Mouse (Mus musculus) stomach, embryonic 15.5 days (tissue): ENCODE measurements around the gene Tssk6. TPM values are rescaled to one million over a fixed set of nuclear protein-coding genes. Genes with fewer than 3 reads are reported as not detected.

Experiments used
- ATAC-seq: fragments of 200-750 bp; cut with Nextera tagmentation; 2 replicates; pipeline ENCODE4 v1.8.0; 2017; ENCODE audit warnings: low read depth, moderate number of reproducible peaks, moderate TSS enrichment; ENCODE audit not compliant: insufficient read depth, low FRiP score
- H3K27ac ChIP-seq: fragments of 300-500 bp; sonication (generic); 2 replicates; pipeline ENCODE4 v1.5.1; 2015; ENCODE audit warnings: mild to moderate bottlenecking, inconsistent platforms
- H3K27me3 ChIP-seq: fragments of 300-500 bp; sonication (generic); replicated peaks from 2 replicates; pipeline ENCODE4 v1.6.1; 2015; ENCODE audit warnings: inconsistent platforms
- H3K36me3 ChIP-seq: fragments of 300-500 bp; sonication (generic); 2 replicates; pipeline ENCODE4 v1.6.1; 2015; ENCODE audit warnings: inconsistent platforms
- H3K4me1 ChIP-seq: fragments of 300-500 bp; sonication (generic); 2 replicates; pipeline ENCODE4 v1.6.1; 2015; ENCODE audit warnings: inconsistent platforms
- H3K4me2 ChIP-seq: fragments of 300-500 bp; sonication (generic); 2 replicates; pipeline ENCODE4 v1.6.1; 2015; ENCODE audit warnings: mild to moderate bottlenecking, inconsistent platforms
- H3K4me3 ChIP-seq: fragments of 300-500 bp; sonication (generic); replicated peaks from 2 replicates; pipeline ENCODE4 v1.5.1; 2015; ENCODE audit warnings: inconsistent platforms
- H3K9ac ChIP-seq: fragments of 300-500 bp; sonication (generic); 2 replicates; pipeline ENCODE4 v1.6.1; 2015; ENCODE audit warnings: inconsistent platforms
- H3K9me3 ChIP-seq: fragments of 300-500 bp; sonication (generic); 2 replicates; pipeline ENCODE4 v1.6.1; 2016; ENCODE audit warnings: inconsistent platforms
- WGBS: fragments of 180-500 bp; shearing (Covaris S2); methylation state at CpG from one replicate; pipeline ENCODE4 v1.1.7; 2015; 5-methylcytosine and 5-hydroxymethylcytosine counted together
- polyA plus RNA-seq: library from polyadenylated mRNA; unstranded; fragments of >200 nt; fragmentation: Nextera tagmentation; extraction: Ambion mirVana; gene quantifications from 2 replicates; pipeline ENCODE4 v1.2.1, GENCODE M21; 2015

Tssk6 gene
- polyA plus RNA-seq, 1 experiment from 2014 or later: 3.9 TPM

DNA sequence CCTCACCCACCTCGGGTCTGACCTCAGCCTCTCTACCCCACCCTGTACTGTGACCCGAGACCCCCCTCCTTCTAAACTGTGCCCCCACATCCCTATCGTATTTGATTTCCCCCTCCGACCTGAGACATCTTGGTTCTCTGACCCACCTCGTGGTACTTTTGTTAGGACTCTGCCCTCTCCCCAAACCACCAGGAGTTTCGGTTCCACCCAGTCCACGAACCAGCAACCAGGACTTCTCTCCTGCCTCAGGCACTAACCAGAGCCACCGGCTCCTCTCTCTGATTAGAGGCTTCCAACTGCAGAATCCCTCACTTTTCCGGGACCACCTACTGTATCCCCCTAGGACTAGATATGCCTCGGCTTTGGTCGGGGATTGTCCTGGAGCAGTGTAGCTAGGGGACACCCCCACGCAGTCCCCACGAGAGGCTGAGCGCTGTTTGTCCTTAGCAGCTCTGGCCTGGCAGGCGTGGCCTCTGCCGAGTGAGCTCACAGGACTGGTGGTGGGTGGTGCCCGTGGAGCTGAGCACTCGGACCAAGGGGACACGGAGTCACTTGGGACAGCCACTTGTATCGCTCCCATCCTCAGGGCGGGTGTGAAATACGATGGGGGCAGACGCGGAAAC is 13.6 kb upstream of the Tssk6 start:
- peak; percentile 8; the same call in 1 of the 2 replicates for ATAC-seq
- H3K9ac ChIP-seq: no peak overlapping the region

DNA sequence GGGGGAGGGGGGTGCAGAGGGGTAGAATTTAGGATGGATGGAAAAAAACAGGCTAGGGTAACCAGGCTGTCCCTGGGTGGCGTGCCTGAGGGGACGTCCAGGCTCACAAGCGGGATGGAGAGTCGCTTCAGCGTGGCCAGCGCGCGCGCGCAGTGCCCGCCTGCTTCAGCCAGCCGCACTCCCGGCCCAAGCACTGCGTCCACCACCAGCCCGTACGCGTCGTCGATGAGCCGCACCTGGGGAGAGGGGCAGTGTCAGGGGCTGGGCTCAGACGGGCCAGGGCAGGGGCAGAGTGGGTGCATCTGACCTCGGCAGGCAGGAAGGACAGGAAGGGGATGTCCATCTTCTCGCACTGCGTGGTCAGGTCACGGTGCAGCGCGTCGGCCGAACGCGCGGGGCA is 13.1 kb upstream of the Tssk6 start:
- H3K4me1 ChIP-seq: peaks cover 27% of the 10 kb centered on the region
- H3K27me3 ChIP-seq: peaks cover 70% of the 10 kb centered on the region
- ATAC-seq: no peak
- no peak overlapping the region for H3K9ac ChIP-seq
- WGBS: 6% methylated on average over 32 of the region's 32 CpGs
- peak overlapping the region; percentile 51 for H3K4me2 ChIP-seq
- H3K27ac ChIP-seq: no peak overlapping the region
- H3K4me3 ChIP-seq: peak overlapping the region; percentile 25
- H3K36me3 ChIP-seq: peaks cover 6% of the 10 kb centered on the region
- no peaks in the 10 kb centered on the region for H3K9me3 ChIP-seq

More for the DNA sequence above, 13.6 kb upstream of the Tssk6 start:
- peak overlapping the region; percentile 25 for H3K4me3 ChIP-seq
- H3K4me2 ChIP-seq: peak overlapping the region; percentile 51
- H3K27me3 ChIP-seq: peaks cover 75% of the 10 kb centered on the region
- H3K9me3 ChIP-seq: no peaks in the 10 kb centered on the region
- H3K36me3 ChIP-seq: peaks cover under 1% of the 10 kb centered on the region; the same call in 1 of the 2 replicates
- H3K4me1 ChIP-seq: peaks cover 27% of the 10 kb centered on the region
- no peak overlapping the region for H3K27ac ChIP-seq
- WGBS: 9% methylated on average over 24 of the region's 24 CpGs

DNA sequence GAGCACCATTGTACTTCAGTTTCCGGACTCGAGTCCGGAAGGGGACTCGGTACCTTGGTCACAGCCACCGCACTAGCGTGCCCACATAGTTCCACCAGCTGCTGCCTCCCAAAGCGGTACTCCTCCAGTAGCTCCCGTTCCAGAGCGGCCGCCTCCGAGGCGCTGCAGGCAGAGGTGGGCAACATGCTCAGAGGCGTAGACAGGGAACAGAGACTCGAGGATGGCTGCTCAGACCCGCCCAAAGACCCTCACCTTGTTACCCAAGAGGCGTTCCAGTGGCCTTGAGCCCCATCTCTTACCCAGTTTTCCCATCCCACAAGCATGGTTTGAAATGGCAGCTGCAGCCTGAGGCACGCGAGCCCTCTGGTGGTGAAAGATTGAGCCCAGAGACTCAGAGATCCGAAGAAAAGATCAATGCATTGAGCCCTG is 11.2 kb upstream of the Tssk6 start:
- ATAC-seq: no peak
- H3K4me1 ChIP-seq: peaks cover 30% of the 10 kb centered on the region
- H3K36me3 ChIP-seq: peaks cover 19% of the 10 kb centered on the region
- no peak overlapping the region for H3K27ac ChIP-seq
- no peak overlapping the region for H3K9ac ChIP-seq
- no peaks in the 10 kb centered on the region for H3K9me3 ChIP-seq
- peaks cover 50% of the 10 kb centered on the region for H3K27me3 ChIP-seq
- 42% methylated on average over 19 of the region's 19 CpGs for WGBS
- H3K4me2 ChIP-seq: no peak overlapping the region
- no peak overlapping the region for H3K4me3 ChIP-seq

DNA sequence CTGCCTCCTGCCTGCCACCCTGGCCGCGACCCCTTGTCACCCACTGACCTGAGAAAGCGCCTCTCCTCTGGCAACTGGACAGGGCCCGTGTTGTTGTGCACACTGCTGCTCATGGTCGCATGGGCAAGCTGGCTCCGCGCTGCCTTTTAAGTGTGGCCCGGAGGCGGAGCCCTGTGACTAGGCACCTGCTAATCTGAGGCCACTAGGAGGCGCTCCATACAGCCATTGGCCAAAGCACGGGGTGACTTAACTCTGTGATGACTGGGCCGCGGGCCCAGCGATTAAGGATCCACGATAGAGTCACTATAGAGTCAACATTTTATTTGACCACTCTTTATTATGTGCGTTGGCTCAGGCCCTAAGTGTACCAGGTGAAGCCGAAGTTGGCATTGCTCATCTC is 8.1 kb upstream of the Tssk6 start:
- no peak for ATAC-seq
- Histone ChIP-seq H3K4me1 (peaks cover 8% of the 10 kb centered on the region; the same call in 1 of the 2 replicates), H3K4me3 (no peak overlapping the region), H3K4me2 (no peak overlapping the region), H3K9me3 (no peaks in the 10 kb centered on the region), H3K36me3 (peaks cover 19% of the 10 kb centered on the region), H3K27me3 (peaks cover 20% of the 10 kb centered on the region), H3K27ac (no peak overlapping the region), H3K9ac (no peak overlapping the region)
- 50% methylated on average over 17 of the region's 17 CpGs for WGBS

DNA sequence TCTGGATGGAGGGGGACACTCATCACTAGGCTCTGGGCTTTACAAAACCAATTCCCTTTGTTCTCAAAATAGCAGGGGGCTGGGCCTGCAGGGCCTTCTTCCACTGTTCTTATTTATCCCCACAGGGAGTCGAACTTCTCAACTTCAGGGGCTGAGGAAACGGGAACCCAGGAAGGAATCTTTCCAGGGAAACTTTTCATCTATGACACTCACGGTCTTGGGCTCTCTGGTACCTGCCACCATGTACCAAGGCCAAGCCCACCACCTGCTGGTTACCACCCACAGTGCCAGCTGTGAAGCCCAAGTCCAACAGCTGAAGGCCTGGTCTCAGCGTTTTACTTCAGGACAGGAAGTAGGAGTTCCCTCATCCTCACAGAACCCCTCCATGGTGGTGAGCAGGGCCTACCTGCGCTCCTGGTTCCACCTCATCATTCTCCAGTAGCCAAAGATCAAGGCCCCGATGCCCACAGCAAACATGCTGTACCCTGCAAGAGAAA is 7.1 kb upstream of the Tssk6 start:
- WGBS: 63% methylated on average over 6 of the region's 6 CpGs
- ATAC-seq: no peak
- H3K27ac ChIP-seq: no peak overlapping the region
- no peaks in the 10 kb centered on the region for H3K9me3 ChIP-seq
- H3K4me1 ChIP-seq: peaks cover 5% of the 10 kb centered on the region
- H3K4me3 ChIP-seq: no peak overlapping the region
- H3K27me3 ChIP-seq: peaks cover 10% of the 10 kb centered on the region
- H3K4me2 ChIP-seq: no peak overlapping the region
- no peak overlapping the region for H3K9ac ChIP-seq
- H3K36me3 ChIP-seq: peaks cover 19% of the 10 kb centered on the region

DNA sequence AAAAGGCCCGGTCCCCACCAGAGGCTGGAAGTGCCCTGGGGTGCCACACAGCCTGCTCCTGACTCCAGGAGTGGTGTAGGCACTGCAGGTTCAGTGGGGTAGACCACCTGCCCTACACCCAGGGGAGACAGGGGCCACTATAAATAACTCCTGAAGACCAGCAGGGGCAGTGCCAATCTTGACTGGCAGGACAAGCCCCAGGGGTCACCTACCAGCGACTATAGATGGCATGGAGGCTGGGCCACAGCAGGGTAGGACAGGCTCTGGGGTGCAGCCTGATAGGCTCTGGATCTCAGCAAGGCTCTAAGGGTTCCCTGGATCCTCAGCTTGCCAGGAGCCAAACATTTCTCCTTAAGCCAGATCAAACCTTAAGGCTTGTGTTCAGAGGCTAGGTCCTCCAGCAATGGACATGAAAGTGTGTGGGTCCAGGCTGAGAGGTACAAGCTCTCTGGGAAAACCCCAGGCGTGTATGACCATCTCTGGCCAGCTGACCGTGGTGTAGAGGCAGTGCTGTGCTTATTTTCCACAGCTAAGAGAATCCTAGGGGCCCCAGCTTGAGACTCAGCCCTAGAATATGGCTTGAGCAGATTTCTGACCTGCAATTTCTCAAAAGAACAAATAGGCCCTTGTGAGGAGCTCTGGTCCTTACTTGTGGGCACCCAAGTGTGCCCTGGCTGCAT is 6.1 kb upstream of the Tssk6 start:
- no peak overlapping the region for H3K4me3 ChIP-seq
- 70% methylated on average over 4 of the region's 4 CpGs for WGBS
- peaks cover 19% of the 10 kb centered on the region for H3K36me3 ChIP-seq
- no peaks in the 10 kb centered on the region; the same call in 1 of the 2 replicates for H3K27me3 ChIP-seq
- H3K27ac ChIP-seq: no peak overlapping the region
- no peak overlapping the region for H3K4me2 ChIP-seq
- no peaks in the 10 kb centered on the region for H3K9me3 ChIP-seq
- ATAC-seq: no peak
- H3K9ac ChIP-seq: no peak overlapping the region
- H3K4me1 ChIP-seq: peaks cover 15% of the 10 kb centered on the region

DNA sequence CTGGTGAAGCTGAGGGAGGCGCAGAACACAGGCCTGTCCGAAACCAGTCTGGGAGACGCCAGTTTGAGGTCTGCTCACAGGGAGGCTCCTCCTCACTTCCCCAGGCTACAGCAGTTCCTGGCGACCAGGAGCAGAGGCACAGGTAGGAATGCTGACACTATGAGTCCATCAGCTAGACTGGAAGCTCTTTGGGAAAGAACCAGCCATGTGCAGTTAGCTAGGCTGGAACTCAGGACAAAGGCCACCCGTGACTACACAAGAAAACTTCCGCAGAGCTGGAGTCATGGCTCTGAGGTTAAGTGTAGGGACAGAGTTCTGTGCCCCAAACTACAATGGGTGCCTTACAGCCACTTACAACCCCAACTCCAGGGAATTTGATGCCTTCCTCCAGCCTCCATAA is 4.1 kb upstream of the Tssk6 start:
- 85% methylated on average over 6 of the region's 6 CpGs for WGBS
- Histone ChIP-seq H3K4me3 (no peak overlapping the region), H3K9ac (no peak overlapping the region), H3K4me1 (peaks cover 25% of the 10 kb centered on the region), H3K27me3 (no peaks in the 10 kb centered on the region), H3K36me3 (peaks cover 19% of the 10 kb centered on the region), H3K4me2 (no peak overlapping the region), H3K9me3 (no peaks in the 10 kb centered on the region), H3K27ac (no peak overlapping the region)
- ATAC-seq: no peak

DNA sequence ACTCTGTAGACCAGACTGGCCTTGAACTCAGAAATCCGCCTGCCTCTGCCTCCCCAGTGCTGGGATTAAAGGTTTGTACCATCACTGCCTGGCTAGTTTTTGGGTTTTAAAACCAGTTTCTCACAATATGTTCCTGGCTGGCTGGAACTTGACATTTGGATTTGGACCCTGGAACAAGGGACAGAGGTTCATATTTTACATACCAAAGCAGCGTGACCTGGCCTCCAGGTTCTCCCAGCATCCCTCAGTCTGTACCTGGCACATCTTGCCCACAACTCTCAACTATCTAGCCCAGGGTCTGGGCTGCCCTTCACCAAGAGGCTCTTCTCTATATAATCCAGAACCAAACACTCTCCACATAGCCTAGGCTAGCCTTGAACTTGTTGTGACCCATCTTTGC is 2.1 kb upstream of the Tssk6 start:
- no peak overlapping the region for H3K27ac ChIP-seq
- H3K4me2 ChIP-seq: no peak overlapping the region
- peaks cover 22% of the 10 kb centered on the region for H3K4me1 ChIP-seq
- H3K9ac ChIP-seq: no peak overlapping the region
- no peaks in the 10 kb centered on the region for H3K27me3 ChIP-seq
- WGBS: 89% methylated on average over 2 of the region's 2 CpGs
- no peaks in the 10 kb centered on the region for H3K9me3 ChIP-seq
- H3K36me3 ChIP-seq: 0 out of 2 replicates have a peak, but pooled peaks cover 2% of the 10 kb centered on the region
- no peak for ATAC-seq
- no peak overlapping the region for H3K4me3 ChIP-seq

DNA sequence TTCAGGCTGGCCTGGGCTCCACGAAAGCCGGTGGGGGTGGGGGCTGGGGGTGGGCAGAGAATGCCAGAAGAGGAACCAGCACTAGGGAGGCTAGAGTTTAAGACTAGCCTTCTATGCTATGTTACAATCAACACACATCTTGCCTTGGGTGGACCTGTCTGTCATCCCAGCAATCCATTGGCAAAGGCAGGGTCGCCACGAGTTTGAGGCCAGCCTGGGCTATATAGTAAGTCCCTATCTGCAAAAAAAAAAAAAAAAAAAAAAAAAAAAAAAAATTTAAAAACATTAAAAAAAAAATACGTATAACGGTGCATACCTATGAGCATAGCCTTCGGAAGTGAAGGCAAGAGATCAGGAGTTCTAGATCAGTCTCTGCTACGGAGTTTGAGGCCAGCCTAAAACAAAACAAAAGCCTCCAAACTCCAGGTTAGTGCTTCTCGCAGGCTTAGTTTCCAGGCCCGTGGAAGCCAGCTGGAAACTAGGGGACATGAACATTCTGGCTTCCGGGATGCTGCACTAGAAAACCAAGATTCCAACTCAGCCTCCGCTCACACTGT is 1.0 kb upstream of the Tssk6 start:
- Histone ChIP-seq H3K9me3 (no peaks in the 10 kb centered on the region), H3K36me3 (no peaks in the 10 kb centered on the region), H3K27ac (peak overlapping the region; percentile 89), H3K4me2 (peak overlapping the region; percentile 96), H3K9ac (peak overlapping the region; percentile 57), H3K27me3 (no peaks in the 10 kb centered on the region), H3K4me1 (peaks cover 22% of the 10 kb centered on the region), H3K4me3 (peak overlapping the region; percentile 80)
- 12% methylated on average over 12 of the region's 12 CpGs for WGBS
- ATAC-seq: no peak; the same call in 1 of the 2 replicates

DNA sequence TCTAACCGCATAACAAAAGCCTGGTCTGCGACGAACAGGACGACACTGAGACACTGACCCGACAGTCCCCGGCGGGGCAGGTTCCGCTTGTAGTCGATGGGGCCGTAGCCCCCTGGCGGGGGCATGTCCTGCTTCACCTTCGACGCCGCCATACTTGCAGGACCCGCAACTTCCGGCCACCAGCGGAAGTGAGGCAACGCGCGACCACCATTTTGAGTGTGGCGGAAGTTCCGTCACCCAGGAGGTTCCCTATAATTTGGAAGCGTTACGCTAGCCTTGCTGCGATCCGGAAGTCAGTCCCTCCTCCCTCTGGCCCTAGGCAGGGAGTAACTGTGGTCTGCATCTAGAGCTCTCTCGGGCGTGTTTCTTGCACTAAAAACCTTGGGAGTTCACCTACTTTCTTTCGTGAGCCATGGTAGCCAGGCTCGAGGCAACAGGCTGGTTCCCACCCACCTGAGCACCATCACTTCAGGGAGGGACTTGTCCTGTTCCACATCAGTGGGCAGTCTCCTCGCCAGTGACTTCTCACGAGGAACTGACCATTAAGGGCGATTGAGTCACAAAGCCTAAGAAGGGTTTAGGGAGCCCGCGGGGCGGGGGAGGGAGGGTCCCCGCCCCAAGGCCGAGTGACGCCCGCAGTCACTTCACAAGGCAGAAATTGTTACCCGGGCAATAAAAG is 361 bp upstream of the Tssk6 start:
- peaks cover 22% of the 10 kb centered on the region for H3K4me1 ChIP-seq
- H3K9me3 ChIP-seq: no peaks in the 10 kb centered on the region
- H3K36me3 ChIP-seq: no peaks in the 10 kb centered on the region
- H3K4me2 ChIP-seq: peak overlapping the region; percentile 96
- ATAC-seq: peak; percentile 67
- no peaks in the 10 kb centered on the region for H3K27me3 ChIP-seq
- H3K4me3 ChIP-seq: peak overlapping the region; percentile 80
- peak overlapping the region; percentile 96 for H3K27ac ChIP-seq
- H3K9ac ChIP-seq: peak overlapping the region; percentile 62
- WGBS: under 1% methylated on average over 40 of the region's 41 CpGs

DNA sequence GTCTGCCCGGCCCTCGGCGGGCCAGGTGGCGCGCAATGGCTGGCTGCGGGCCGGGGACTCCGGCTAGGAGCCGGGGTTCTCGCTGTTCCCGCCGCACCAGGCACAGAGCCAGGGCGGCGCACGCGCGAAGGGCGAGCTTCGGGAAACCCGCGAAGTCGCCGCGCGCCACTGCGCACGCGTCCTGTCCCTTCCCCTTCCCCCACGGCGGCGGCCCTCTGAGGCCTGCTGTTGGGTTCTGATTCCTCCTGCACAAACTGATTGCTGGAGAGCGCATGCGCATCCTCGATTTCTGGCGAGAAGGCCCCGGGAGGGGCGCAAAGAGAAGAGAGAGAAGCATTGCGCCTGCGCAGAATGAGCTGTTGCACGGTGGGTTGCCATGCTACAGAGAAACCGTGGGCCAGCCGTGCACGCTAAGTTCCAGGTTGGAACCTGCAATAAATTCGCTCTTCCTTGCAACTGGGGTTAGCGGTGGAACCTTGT is 1.1 kb downstream of the Tssk6 start:
- Histone ChIP-seq H3K9me3 (no peaks in the 10 kb centered on the region), H3K9ac (peak overlapping the region; percentile 62), H3K27me3 (no peaks in the 10 kb centered on the region), H3K4me3 (peak overlapping the region; percentile 80), H3K27ac (peak overlapping the region; percentile 96), H3K4me2 (peak overlapping the region; percentile 96), H3K4me1 (peaks cover 22% of the 10 kb centered on the region), H3K36me3 (0 out of 2 replicates have a peak, but pooled peaks cover 8% of the 10 kb centered on the region)
- 0% methylated on average over 45 of the region's 45 CpGs for WGBS
- ATAC-seq: peak; percentile 89
